Mouse (Mus musculus) CH12F3 (cell line): ENCODE measurements around the gene Fam169a.

Experiments
- in situ Hi-C: fragments of 300-500 bp; cut with MboI; formaldehyde crosslinking; loops from 2 replicates; pipeline ENCODE4 v1.14.3; 2020; ENCODE audit warnings: low sequenced_read_pairs

Fam169a gene

GRCm38 (mm10) chr13:97178943-97179342, 111.9 kb downstream of the Fam169a start:
- in situ Hi-C loops: no loop called here

- in situ Hi-C loops: no loop called here
These were observed 113.2 kb downstream of the Fam169a start for GRCm38 (mm10) chr13:97180113-97180828.
